Mouse (Mus musculus) lung, postnatal 10 days (tissue): ENCODE measurements around the gene Fam187a.
A peak's percentile ranks its signal among the peaks of the same experiment; 100 is the strongest.

Source experiments
- DNase-seq: peaks from one replicate; pipeline ENCODE4 v3.0.0; 2021

The Fam187a gene

GRCm38 (mm10) chr11:102884616-102885219, at the start of gene Fam187a:
Fam187a (plus strand) TSS chr11:102885169.
- no peak for DNase-seq

- peak; percentile 31 for DNase-seq
Observed at GRCm38 (mm10) chr11:102835549-102835948, 49.4 kb upstream of the Fam187a start, which contains the start of gene Higd1b. Higd1b (plus strand) TSS chr11:102835849.

GRCm38 (mm10) chr11:102836146-102836545, 48.8 kb upstream of the Fam187a start:
- no peak for DNase-seq

- DNase-seq = no peak
Observed at GRCm38 (mm10) chr11:102837385-102837784, 47.6 kb upstream of the Fam187a start.

- DNase-seq = peak; percentile 49
Observed at GRCm38 (mm10) chr11:102838126-102838525, 46.8 kb upstream of the Fam187a start.

- DNase-seq = no peak
Observed at GRCm38 (mm10) chr11:102838616-102839150, 46.3 kb upstream of the Fam187a start.

GRCm38 (mm10) chr11:102845926-102846325, 39.0 kb upstream of the Fam187a start:
- DNase-seq = no peak

- DNase-seq = peak; percentile 77
Observed at GRCm38 (mm10) chr11:102851883-102852282, 33.1 kb upstream of the Fam187a start.

- no peak for DNase-seq
Observed at GRCm38 (mm10) chr11:102853760-102854159, 31.2 kb upstream of the Fam187a start.

GRCm38 (mm10) chr11:102855941-102856340, 29.0 kb upstream of the Fam187a start:
- DNase-seq = no peak

GRCm38 (mm10) chr11:102858951-102859350, 26.0 kb upstream of the Fam187a start:
- no peak for DNase-seq

GRCm38 (mm10) chr11:102859933-102860332, 25.0 kb upstream of the Fam187a start:
- DNase-seq = no peak

- DNase-seq = peak; percentile 82
Observed at GRCm38 (mm10) chr11:102864272-102864671, 20.7 kb upstream of the Fam187a start.

- DNase-seq = no peak
Observed at GRCm38 (mm10) chr11:102874801-102875334, 10.1 kb upstream of the Fam187a start.

- no peak for DNase-seq
Observed at GRCm38 (mm10) chr11:102879558-102879957, 5.4 kb upstream of the Fam187a start.

- peak; percentile 95 for DNase-seq
Observed at GRCm38 (mm10) chr11:102880585-102881313, 4.2 kb upstream of the Fam187a start, which contains the start of the genes Eftud2 and Ccdc103. Eftud2 (minus strand) TSS chr11:102880985. Ccdc103 (plus strand) TSS chr11:102881204.

GRCm38 (mm10) chr11:102881314-102882198, 3.4 kb upstream of the Fam187a start:
- DNase-seq = no peak

- DNase-seq = no peak
Observed at GRCm38 (mm10) chr11:102887433-102887832, 2.5 kb downstream of the Fam187a start.

- DNase-seq = no peak
Observed at GRCm38 (mm10) chr11:102888135-102888534, 3.2 kb downstream of the Fam187a start.

GRCm38 (mm10) chr11:102890096-102890495, 5.1 kb downstream of the Fam187a start:
- DNase-seq = no peak

- peak; percentile 80 for DNase-seq
Observed at GRCm38 (mm10) chr11:102893015-102893651, 8.2 kb downstream of the Fam187a start.

- no peak for DNase-seq
Observed at GRCm38 (mm10) chr11:102894716-102895115, 9.7 kb downstream of the Fam187a start.
